Mouse (Mus musculus): ENCODE measurements around the gene Stim2. TPM values are rescaled to one million over a fixed set of nuclear protein-coding genes. Genes with fewer than 3 reads are reported as not detected.

The Stim2 gene
- total RNA-seq, 1 experiment from 2014 or later = 19.4 TPM

GRCm38 (mm10) chr5:54042013-54042412, 43.7 kb downstream of the Stim2 start:
- no peak for ATAC-seq (replicated peaks; ENCODE audit: low read depth, poor library complexity, severe bottlenecking)

- ATAC-seq (replicated peaks; ENCODE audit: low read depth, poor library complexity, severe bottlenecking) = peak; percentile 91
Observed at GRCm38 (mm10) chr5:54045523-54045922, 47.2 kb downstream of the Stim2 start.

- no peak for ATAC-seq (replicated peaks; ENCODE audit: low read depth, poor library complexity, severe bottlenecking)
Observed at GRCm38 (mm10) chr5:54046432-54046831, 48.1 kb downstream of the Stim2 start.

GRCm38 (mm10) chr5:54049145-54049733, 50.9 kb downstream of the Stim2 start:
- no peak for ATAC-seq (replicated peaks; ENCODE audit: low read depth, poor library complexity, severe bottlenecking)

GRCm38 (mm10) chr5:54049940-54050339, 51.6 kb downstream of the Stim2 start:
- no peak for ATAC-seq (replicated peaks; ENCODE audit: low read depth, poor library complexity, severe bottlenecking)

GRCm38 (mm10) chr5:54051056-54051455, 52.8 kb downstream of the Stim2 start:
- no peak for ATAC-seq (replicated peaks; ENCODE audit: low read depth, poor library complexity, severe bottlenecking)

GRCm38 (mm10) chr5:54052205-54052604, 53.9 kb downstream of the Stim2 start:
- no peak for ATAC-seq (replicated peaks; ENCODE audit: low read depth, poor library complexity, severe bottlenecking)

GRCm38 (mm10) chr5:54053673-54054366, 55.5 kb downstream of the Stim2 start:
- no peak for ATAC-seq (replicated peaks; ENCODE audit: low read depth, poor library complexity, severe bottlenecking)

- no peak for ATAC-seq (replicated peaks; ENCODE audit: low read depth, poor library complexity, severe bottlenecking)
Observed at GRCm38 (mm10) chr5:54056266-54056665, 58.0 kb downstream of the Stim2 start.

- ATAC-seq (replicated peaks; ENCODE audit: low read depth, poor library complexity, severe bottlenecking) = peak; percentile 85
Observed at GRCm38 (mm10) chr5:54059998-54060397, 61.7 kb downstream of the Stim2 start.

- ATAC-seq (replicated peaks; ENCODE audit: low read depth, poor library complexity, severe bottlenecking) = no peak
Observed at GRCm38 (mm10) chr5:54062079-54062478, 63.8 kb downstream of the Stim2 start.

GRCm38 (mm10) chr5:54067591-54067990, 69.3 kb downstream of the Stim2 start:
- ATAC-seq (replicated peaks; ENCODE audit: low read depth, poor library complexity, severe bottlenecking) = no peak

- peak; percentile 65 for ATAC-seq (replicated peaks; ENCODE audit: low read depth, poor library complexity, severe bottlenecking)
Observed at GRCm38 (mm10) chr5:54070549-54070948, 72.2 kb downstream of the Stim2 start.

- ATAC-seq (replicated peaks; ENCODE audit: low read depth, poor library complexity, severe bottlenecking) = no peak
Observed at GRCm38 (mm10) chr5:54071288-54071687, 73.0 kb downstream of the Stim2 start.

- no peak for ATAC-seq (replicated peaks; ENCODE audit: low read depth, poor library complexity, severe bottlenecking)
Observed at GRCm38 (mm10) chr5:54071705-54072104, 73.4 kb downstream of the Stim2 start.

- 0 out of 2 replicates have a peak, but pooled peaks have one; percentile 8 for ATAC-seq (replicated peaks; ENCODE audit: low read depth, poor library complexity, severe bottlenecking)
Observed at GRCm38 (mm10) chr5:54073291-54073690, 75.0 kb downstream of the Stim2 start.

- no peak for ATAC-seq (replicated peaks; ENCODE audit: low read depth, poor library complexity, severe bottlenecking)
Observed at GRCm38 (mm10) chr5:54079997-54080396, 81.7 kb downstream of the Stim2 start.

GRCm38 (mm10) chr5:54087912-54088311, 89.6 kb downstream of the Stim2 start:
- ATAC-seq (replicated peaks; ENCODE audit: low read depth, poor library complexity, severe bottlenecking) = no peak

GRCm38 (mm10) chr5:54098219-54098618, 99.9 kb downstream of the Stim2 start:
- peak; percentile 42 for ATAC-seq (replicated peaks; ENCODE audit: low read depth, poor library complexity, severe bottlenecking)

- ATAC-seq (replicated peaks; ENCODE audit: low read depth, poor library complexity, severe bottlenecking) = peak; percentile 27
Observed at GRCm38 (mm10) chr5:54100916-54101315, 102.6 kb downstream of the Stim2 start.

GRCm38 (mm10) chr5:54101318-54101717, 103.0 kb downstream of the Stim2 start:
- ATAC-seq (replicated peaks; ENCODE audit: low read depth, poor library complexity, severe bottlenecking) = peak; percentile 95

- no peak for ATAC-seq (replicated peaks; ENCODE audit: low read depth, poor library complexity, severe bottlenecking)
Observed at GRCm38 (mm10) chr5:54101960-54102359, 103.7 kb downstream of the Stim2 start.

All from common myeloid progenitor, adult 5-6 weeks (primary cell).